Mouse (Mus musculus) bone marrow, adult 2 months (tissue): Measurements from ENCODE around the gene Doxl2.

ENCODE experiments used
- CTCF ChIP-seq: fragments of 200-500 bp; IDR thresholded peaks from 2 replicates; pipeline ENCODE4 v1.5.1; 2011; ENCODE audit warnings: low read length, control low read depth; ENCODE audit not compliant: control insufficient read depth, insufficient read depth
- POLR2A ChIP-seq: fragments of 200-500 bp; IDR thresholded peaks from 2 replicates; pipeline ENCODE4 v1.6.1; 2011; ENCODE audit warnings: low read depth, mild to moderate bottlenecking, control low read depth, low read length, borderline replicate concordance; ENCODE audit not compliant: control insufficient read depth

DNA sequence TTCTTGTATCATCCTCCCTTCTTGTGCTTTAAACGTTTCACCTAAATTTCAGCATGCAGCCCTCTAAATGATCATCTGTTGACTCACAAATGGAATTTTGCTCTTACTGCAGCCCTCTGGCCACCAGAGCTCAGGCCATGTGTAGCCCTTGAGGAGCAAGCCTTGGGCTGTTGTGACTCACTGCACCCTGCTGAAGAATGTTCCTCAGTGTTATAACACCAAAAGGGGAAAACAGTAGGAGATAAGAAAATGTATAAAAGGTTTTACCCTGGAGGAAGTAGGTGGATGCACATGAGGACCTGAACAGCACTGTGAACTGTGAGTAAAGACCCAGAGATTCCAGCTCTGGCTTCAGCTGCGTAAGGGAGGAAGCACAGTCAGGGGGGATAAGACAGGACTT is at the start of gene Doxl2:
- TF ChIP-seq CTCF (no peak), POLR2A (no peak)
